Mouse (Mus musculus): ENCODE measurements around the gene Sfr1.

The Sfr1 gene

GRCm38 (mm10) chr19:47753921-47754320, 22.4 kb downstream of the Sfr1 start:
- no peak for DNase-seq

- DNase-seq, result no peak
These were observed 23.4 kb downstream of the Sfr1 start for GRCm38 (mm10) chr19:47754931-47755330.

- no peak for DNase-seq
These were observed 24.1 kb downstream of the Sfr1 start for GRCm38 (mm10) chr19:47755625-47756024.

DNA sequence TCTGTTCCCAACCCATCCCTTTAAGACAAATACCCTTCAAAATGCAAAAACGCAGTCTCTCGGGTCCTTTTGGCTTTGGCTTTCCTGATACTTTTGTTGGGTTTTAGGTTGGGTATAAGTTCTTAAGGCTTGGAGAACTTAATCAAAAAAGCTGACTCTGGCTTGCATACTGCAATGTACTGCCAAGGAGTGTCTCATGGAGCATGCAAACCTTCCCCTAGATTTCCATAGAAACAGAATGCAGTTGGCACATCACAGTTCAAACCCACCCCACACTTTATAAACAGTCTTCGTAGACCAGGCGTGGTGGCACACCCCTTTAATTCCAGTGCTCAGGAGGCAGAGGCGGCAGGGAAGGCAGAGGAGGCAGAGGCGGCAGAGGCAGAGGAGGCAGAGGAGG, 46.4 kb downstream of the Sfr1 start:
- no peak for DNase-seq

- no peak for DNase-seq
These were observed 48.7 kb downstream of the Sfr1 start for GRCm38 (mm10) chr19:47780145-47780544.

DNA sequence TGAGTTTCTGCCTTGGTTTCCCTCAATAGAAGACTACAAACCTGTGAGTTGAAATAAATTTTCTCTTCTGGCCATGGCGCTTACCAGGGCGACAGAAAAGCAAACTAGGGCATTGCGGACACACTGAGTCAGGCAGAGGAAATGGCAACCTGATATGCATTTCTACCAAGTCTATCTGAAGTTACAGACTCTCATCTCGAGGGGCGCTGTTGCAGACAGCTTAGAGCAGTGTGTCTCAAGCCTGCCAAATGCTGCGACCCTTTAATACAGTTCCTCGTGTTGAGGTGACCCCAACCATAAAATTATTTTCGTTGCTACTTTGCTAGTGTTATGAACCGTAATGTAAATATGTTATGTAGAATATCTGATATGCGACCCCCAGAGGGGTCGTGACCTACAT, 49.5 kb downstream of the Sfr1 start:
- DNase-seq, result no peak

DNA sequence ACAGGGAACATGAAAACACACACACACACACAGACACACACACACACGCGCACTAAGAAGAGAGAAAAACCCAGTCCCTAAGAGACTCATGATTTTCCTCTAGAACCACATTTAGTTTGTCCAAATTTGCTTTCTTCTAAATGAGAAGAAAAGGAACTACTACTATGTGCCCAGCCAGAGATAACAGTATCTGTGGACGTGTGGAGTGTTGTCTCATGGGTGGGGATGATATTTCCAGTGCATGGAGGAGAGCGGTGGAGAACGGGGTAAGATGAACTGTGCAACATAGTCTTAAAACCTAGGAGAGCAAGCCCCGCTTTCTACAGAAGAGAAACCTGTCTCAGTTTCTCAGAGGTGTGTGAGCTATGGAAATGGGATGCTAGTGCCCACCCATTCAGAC, 52.4 kb downstream of the Sfr1 start:
- no peak for DNase-seq

All from cerebellum, postnatal 25 days (tissue).